Mouse (Mus musculus): Measurements from ENCODE around the gene Imp4. TPM values are rescaled to one million over a fixed set of nuclear protein-coding genes. Genes with fewer than 3 reads are reported as not detected.

Gene Imp4
- total and polyA plus RNA-seq, 2 experiments from 2014 or later, result 17.8 to 41.9 TPM

DNA sequence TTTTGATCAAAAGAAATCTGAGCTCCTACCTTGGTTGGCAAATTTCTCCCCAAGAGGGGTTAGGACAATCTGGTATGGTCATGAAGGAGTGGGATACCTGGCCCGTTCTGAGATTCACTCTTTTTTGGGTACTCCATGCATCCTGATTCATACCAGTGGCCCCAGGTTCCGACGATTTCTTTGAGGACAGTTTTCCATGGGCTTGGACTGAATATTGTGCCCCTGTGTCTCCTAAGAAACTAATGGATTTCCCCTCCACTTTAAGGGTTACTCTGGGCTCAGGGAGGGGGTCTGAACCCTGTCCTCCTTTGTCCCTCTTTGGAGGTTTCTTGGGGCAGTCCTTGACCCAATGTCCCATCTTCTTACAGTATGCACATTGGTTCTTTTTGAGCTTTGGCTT lies 8.7 kb upstream of the Imp4 start:
- H3K4me1 ChIP-seq (ENCODE audit: insufficient read depth, low read length), result 0 out of 2 replicates have a peak, but pooled peaks cover 6% of the 10 kb centered on the region
- no peaks in the 10 kb centered on the region for H3K27me3 ChIP-seq (ENCODE audit: insufficient read depth, low read length)
- H3K9ac ChIP-seq (replicated peaks; ENCODE audit: low read length, poor library complexity, severe bottlenecking), result no peak overlapping the region
- H3K4me2 ChIP-seq (ENCODE audit: low read depth, low read length, poor library complexity, severe bottlenecking), result no peak overlapping the region
- H3K4me3 ChIP-seq (ENCODE audit: low read depth, low read length), result no peak overlapping the region
- DNase-seq (ENCODE audit: low spot score) (no peak), ATAC-seq (ENCODE audit: low FRiP score) (no peak)
- 0 out of 2 replicates have a peak, but pooled peaks cover 8% of the 10 kb centered on the region for H3K9me3 ChIP-seq (ENCODE audit: low read length)
- no peak for TF ChIP-seq CTCF (IDR thresholded peaks at IDR 0.05)
- WGBS, result 92% methylated on average over 3 of the region's 3 CpGs
- H3K27ac ChIP-seq (ENCODE audit: low read depth, low read length), result no peak overlapping the region
- no peaks in the 10 kb centered on the region for H3K36me3 ChIP-seq (ENCODE audit: insufficient read depth, low read length)

- Histone ChIP-seq H3K9me3 (ENCODE audit: low read length) (0 out of 2 replicates have a peak, but pooled peaks cover 8% of the 10 kb centered on the region), H3K4me2 (ENCODE audit: low read depth, low read length, poor library complexity, severe bottlenecking) (no peak overlapping the region), H3K4me3 (ENCODE audit: low read depth, low read length) (no peak overlapping the region), H3K27me3 (ENCODE audit: insufficient read depth, low read length) (no peaks in the 10 kb centered on the region), H3K9ac (replicated peaks; ENCODE audit: low read length, poor library complexity, severe bottlenecking) (no peak overlapping the region), H3K36me3 (ENCODE audit: insufficient read depth, low read length) (no peaks in the 10 kb centered on the region), H3K4me1 (ENCODE audit: insufficient read depth, low read length) (0 out of 2 replicates have a peak, but pooled peaks cover 6% of the 10 kb centered on the region), H3K27ac (ENCODE audit: low read depth, low read length) (no peak overlapping the region)
- DNase-seq (ENCODE audit: low spot score), result no peak
- TF ChIP-seq CTCF (IDR thresholded peaks at IDR 0.05), result no peak
- no peak for ATAC-seq (ENCODE audit: low FRiP score)
- 99% methylated on average over 9 of the region's 9 CpGs for WGBS
These were observed 8.2 kb upstream of the Imp4 start for GRCm38 (mm10) chr1:34431431-34431830.

DNA sequence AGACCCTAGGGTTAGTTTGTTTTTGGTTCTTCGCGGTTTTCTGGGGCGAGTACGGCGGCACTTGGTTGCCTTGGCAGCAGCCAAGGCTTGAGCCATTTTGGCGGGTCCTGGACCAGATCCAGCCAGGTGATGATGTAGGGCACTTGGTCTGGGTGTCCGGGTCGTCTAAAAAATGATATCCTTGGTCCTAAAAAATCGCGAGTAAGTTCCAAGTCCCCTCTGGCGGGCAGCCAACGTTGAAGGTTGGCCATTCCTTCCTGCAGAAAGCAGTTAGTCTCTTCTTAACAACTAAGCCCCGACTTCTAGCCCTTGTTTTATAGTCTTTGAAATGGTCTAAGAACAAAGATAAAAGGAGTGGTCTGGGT lies 7.3 kb upstream of the Imp4 start:
- Histone ChIP-seq H3K4me3 (ENCODE audit: low read depth, low read length) (peak overlapping the region; percentile 49), H3K36me3 (ENCODE audit: insufficient read depth, low read length) (no peaks in the 10 kb centered on the region), H3K4me1 (ENCODE audit: insufficient read depth, low read length) (0 out of 2 replicates have a peak, but pooled peaks cover 6% of the 10 kb centered on the region), H3K27me3 (ENCODE audit: insufficient read depth, low read length) (no peaks in the 10 kb centered on the region), H3K4me2 (ENCODE audit: low read depth, low read length, poor library complexity, severe bottlenecking) (peak overlapping the region; percentile 80), H3K9me3 (ENCODE audit: low read length) (0 out of 2 replicates have a peak, but pooled peaks cover 8% of the 10 kb centered on the region), H3K27ac (ENCODE audit: low read depth, low read length) (no peak overlapping the region), H3K9ac (replicated peaks; ENCODE audit: low read length, poor library complexity, severe bottlenecking) (peak overlapping the region; percentile 44; the same call in 1 of the 2 replicates)
- ATAC-seq (ENCODE audit: low FRiP score) (no peak), DNase-seq (ENCODE audit: low spot score) (peak; percentile 16)
- 24% methylated on average over 13 of the region's 13 CpGs for WGBS
- TF ChIP-seq CTCF (IDR thresholded peaks at IDR 0.05), result no peak

DNA sequence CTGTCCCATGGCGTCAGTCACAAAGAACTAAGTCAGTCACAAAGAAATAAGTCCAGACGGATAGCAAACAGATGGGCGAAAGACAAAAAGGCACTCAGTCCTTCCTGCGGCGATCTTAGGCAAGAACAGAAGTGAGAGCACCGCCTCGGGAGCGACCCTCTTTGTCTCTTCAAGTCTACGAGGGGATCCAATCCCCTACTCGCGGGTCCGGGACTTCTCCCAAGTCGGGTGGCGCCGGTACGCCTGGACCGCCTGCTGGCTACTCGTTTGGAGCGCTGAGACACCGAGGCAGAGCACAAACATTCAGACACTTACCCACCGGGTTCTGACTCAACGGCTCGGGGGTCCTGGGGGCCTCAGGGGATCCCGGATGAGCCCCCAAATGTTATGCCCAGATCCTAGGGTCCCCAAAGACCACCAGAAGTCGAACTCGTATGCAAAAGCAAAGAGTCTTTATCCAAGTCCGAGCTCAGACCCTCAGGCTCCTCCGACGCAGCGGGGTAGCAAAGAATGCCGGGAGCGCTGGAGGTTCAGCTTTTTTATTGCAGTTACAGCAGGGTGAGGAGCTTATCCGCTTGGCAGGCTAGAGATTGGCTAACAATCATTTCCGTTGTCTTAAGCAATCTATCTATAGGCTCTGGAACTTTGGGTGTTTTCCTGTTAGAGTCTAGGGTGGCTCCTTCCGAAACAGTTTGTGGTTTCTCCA lies 6.7 kb upstream of the Imp4 start:
- H3K36me3 ChIP-seq (ENCODE audit: insufficient read depth, low read length), result peaks cover 3% of the 10 kb centered on the region; the same call in 1 of the 2 replicates
- H3K9ac ChIP-seq (replicated peaks; ENCODE audit: low read length, poor library complexity, severe bottlenecking), result peak overlapping the region; percentile 44
- peak overlapping the region; percentile 49 for H3K4me3 ChIP-seq (ENCODE audit: low read depth, low read length)
- 0 out of 2 replicates have a peak, but pooled peaks cover 8% of the 10 kb centered on the region for H3K9me3 ChIP-seq (ENCODE audit: low read length)
- 0 out of 2 replicates have a peak, but pooled peaks cover 6% of the 10 kb centered on the region for H3K4me1 ChIP-seq (ENCODE audit: insufficient read depth, low read length)
- DNase-seq (ENCODE audit: low spot score) (peak; percentile 61), ATAC-seq (ENCODE audit: low FRiP score) (no peak)
- 0 out of 2 replicates have a peak overlapping the region, but pooled peaks have one; percentile 34 for H3K27ac ChIP-seq (ENCODE audit: low read depth, low read length)
- no peak; the same call in 1 of the 2 replicates for TF ChIP-seq CTCF (IDR thresholded peaks at IDR 0.05)
- no peaks in the 10 kb centered on the region for H3K27me3 ChIP-seq (ENCODE audit: insufficient read depth, low read length)
- 5% methylated on average over 35 of the region's 35 CpGs for WGBS
- H3K4me2 ChIP-seq (ENCODE audit: low read depth, low read length, poor library complexity, severe bottlenecking), result peak overlapping the region; percentile 80

- H3K4me2 ChIP-seq (ENCODE audit: low read depth, low read length, poor library complexity, severe bottlenecking), result peak overlapping the region; percentile 80
- H3K36me3 ChIP-seq (ENCODE audit: insufficient read depth, low read length), result peaks cover 3% of the 10 kb centered on the region; the same call in 1 of the 2 replicates
- no peaks in the 10 kb centered on the region for H3K27me3 ChIP-seq (ENCODE audit: insufficient read depth, low read length)
- H3K4me3 ChIP-seq (ENCODE audit: low read depth, low read length), result peak overlapping the region; percentile 49
- H3K4me1 ChIP-seq (ENCODE audit: insufficient read depth, low read length), result 0 out of 2 replicates have a peak, but pooled peaks cover 8% of the 10 kb centered on the region
- no peak for TF ChIP-seq CTCF (IDR thresholded peaks at IDR 0.05)
- 7% methylated on average over 19 of the region's 19 CpGs for WGBS
- DNase-seq (ENCODE audit: low spot score), result peak; percentile 53
- peak overlapping the region; percentile 33; the same call in 1 of the 2 replicates for H3K9ac ChIP-seq (replicated peaks; ENCODE audit: low read length, poor library complexity, severe bottlenecking)
- ATAC-seq (ENCODE audit: low FRiP score), result no peak
- H3K27ac ChIP-seq (ENCODE audit: low read depth, low read length), result peak overlapping the region; percentile 47; the same call in 1 of the 2 replicates
- H3K9me3 ChIP-seq (ENCODE audit: low read length), result 0 out of 2 replicates have a peak, but pooled peaks cover 8% of the 10 kb centered on the region
These were observed 5.6 kb upstream of the Imp4 start for GRCm38 (mm10) chr1:34433891-34434521.

Measured in midbrain, postnatal 0 days (tissue).